Mouse (Mus musculus) neutrophil, adult 59 days (primary cell): ENCODE data around the gene Rps6kl1. TPM values are rescaled to one million over a fixed set of nuclear protein-coding genes. Genes with fewer than 3 reads are reported as not detected.

ENCODE experiments used
- total RNA-seq, 2 experiments: library from RNA; stranded (reverse); gene quantifications; 1 replicate in 1 of 2; 2 replicates in 1 of 2; pipeline ENCODE4 v1.2.4; 2023

The Rps6kl1 gene
- total RNA-seq, result under 1 TPM in 1 of 2 experiments, not detected in 1; 0.13 TPM

DNA sequence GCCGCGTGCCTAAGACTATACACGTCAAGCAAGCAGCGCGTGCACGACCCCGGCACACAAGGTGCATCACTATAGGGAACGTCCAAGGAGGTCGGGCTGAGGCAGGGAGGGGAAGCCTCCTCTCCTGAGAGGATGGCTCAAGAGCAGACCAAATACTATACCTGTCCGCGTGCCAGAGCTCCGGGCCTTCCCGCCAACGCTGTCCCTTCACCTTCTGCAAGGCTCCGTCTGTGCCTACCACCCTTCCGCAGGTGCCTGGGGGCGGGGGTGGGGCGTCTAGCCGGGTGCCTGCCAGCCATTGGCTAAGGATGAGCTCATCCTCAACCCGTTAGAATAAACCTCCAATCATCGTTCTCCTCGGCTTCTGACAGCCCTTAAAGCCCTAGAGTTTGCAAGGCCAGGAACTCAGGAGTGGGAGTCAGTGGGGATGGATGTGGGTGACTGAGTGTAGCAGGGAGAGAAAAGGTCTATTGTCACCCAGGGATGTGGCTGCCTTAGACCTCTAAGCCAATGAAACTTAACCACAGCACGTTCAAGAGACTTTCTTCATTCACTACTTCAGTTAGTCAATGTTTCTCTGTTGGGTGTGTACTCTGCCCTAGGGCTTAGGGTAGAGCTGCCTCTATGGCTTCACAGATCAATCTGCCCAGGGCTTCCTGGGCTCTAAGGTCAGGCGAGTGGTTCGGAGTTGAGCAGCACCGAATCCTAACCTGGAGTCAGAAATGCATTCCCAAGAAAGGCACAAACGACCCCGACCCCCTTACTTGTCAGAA lies at the start of gene Rps6kl1:
Gene Rps6kl1, minus strand, starts transcription at position 263 of the 773 bp plus-strand sequence.

DNA sequence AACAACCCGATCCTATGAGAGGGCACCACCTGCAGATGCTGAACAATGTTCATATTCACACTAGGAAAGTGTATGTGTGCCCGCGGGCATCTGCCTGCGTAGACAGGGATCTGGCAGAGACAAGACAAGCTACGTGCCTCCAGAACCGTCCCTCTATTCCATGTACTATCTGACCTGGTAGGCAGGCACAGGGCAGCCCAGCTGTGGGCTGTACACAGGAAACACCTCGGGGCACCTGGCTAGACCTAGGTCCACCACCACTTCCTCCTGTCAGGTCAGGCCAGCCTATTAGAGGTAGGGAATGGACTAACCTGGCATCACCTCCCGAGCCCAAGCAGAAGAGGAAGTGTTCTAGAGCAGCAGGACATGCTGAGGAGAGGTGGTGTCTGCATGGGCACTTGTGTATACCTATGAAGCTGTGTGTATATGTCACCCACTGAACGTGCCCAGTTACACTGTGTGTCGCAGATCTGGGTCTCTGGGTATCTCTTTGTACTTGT lies 26.7 kb upstream of the Rps6kl1 start, which contains the start of gene Pgf:
Gene Pgf, minus strand, starts transcription at position 51 of the 500 bp plus-strand sequence.

GRCm38 (mm10) chr12:85110698-85111592 lies 40.1 kb downstream of the Rps6kl1 start, which contains the start of the genes Prox2 and Dlst:
Prox2 (minus strand) TSS chr12:85110759.
Dlst (plus strand) TSS chr12:85110833.

Other genes starting within 250 kb of the Rps6kl1 start
- 10 to 100 TPM; 42.1 to 48.3 TPM for gene Fcf1, start 180.4 kb downstream of the Rps6kl1 start, total RNA-seq
- 10 to 100 TPM; 35.3 to 39.6 TPM for gene Arel1, start 180.4 kb downstream of the Rps6kl1 start, total RNA-seq
- 10 to 100 TPM; 29.8 to 34.5 TPM for gene Ylpm1, start 154.9 kb downstream of the Rps6kl1 start, total RNA-seq
- gene Prox2, start 40.5 kb downstream of the Rps6kl1 start, total RNA-seq, result 1 to 10 TPM; 4.4 to 5.6 TPM
- 100 to 1,000 TPM; 332 to 336 TPM for gene Dlst, start 40.4 kb downstream of the Rps6kl1 start, total RNA-seq
- gene Pgf, start 26.5 kb upstream of the Rps6kl1 start, total RNA-seq, result not detected
- 10 to 100 TPM; 71.6 to 83.0 TPM for gene Eif2b2, start 68.2 kb upstream of the Rps6kl1 start, total RNA-seq
- 1 to 10 TPM; 4.5 to 5.2 TPM for gene Mlh3, start 119.3 kb upstream of the Rps6kl1 start, total RNA-seq
- 10 to 100 TPM; 13.1 to 15.8 TPM for gene Acyp1, start 137.2 kb upstream of the Rps6kl1 start, total RNA-seq
- not detected for gene Zc2hc1c, start 137.3 kb upstream of the Rps6kl1 start, total RNA-seq
- gene Nek9, start 188.1 kb upstream of the Rps6kl1 start, total RNA-seq, result 10 to 100 TPM; 52.6 to 54.0 TPM
- 100 to 1,000 TPM; 194 to 208 TPM for gene Tmed10, start 223.6 kb upstream of the Rps6kl1 start, total RNA-seq